Mouse (Mus musculus) olfactory bulb, adult 2 months (tissue): ENCODE results near the gene Ell.

Experiments
- CTCF ChIP-seq: fragments of 200-500 bp; IDR thresholded peaks from 2 replicates; pipeline ENCODE4 v1.5.1; 2012; ENCODE audit warnings: low read depth, mild to moderate bottlenecking, low read length, moderate library complexity; ENCODE audit not compliant: insufficient read depth
- POLR2A ChIP-seq: fragments of 200-500 bp; IDR thresholded peaks from 2 replicates; pipeline ENCODE4 v1.6.1; 2012; ENCODE audit warnings: mild to moderate bottlenecking, low read depth, low read length, moderate library complexity; ENCODE audit not compliant: insufficient read depth

DNA sequence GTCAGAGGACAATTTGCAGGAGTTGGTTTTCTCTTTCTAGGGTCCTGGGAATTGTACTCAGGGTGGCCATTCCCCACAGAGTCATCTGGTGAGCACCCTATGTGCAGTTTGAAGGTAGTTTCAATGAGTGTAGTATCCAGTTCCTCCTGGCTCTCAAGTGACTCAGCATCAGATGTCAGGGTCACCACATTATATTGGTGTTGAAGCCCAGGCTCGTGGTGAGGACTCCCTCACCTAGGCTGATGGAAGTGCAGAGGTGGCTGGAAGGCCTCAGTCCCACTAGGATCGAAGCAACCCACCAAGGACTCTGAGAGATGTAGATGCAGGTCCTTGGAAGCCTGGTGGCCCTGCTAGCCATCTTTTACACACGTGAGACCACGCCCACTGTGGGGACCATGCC lies 7.2 kb downstream of the Ell start:
- TF ChIP-seq POLR2A, result no peak
- no peak for TF ChIP-seq CTCF
